Mouse (Mus musculus) heart, adult 8-10 months (tissue): ENCODE measurements around the gene Col25a1. TPM values are rescaled to one million over a fixed set of nuclear protein-coding genes. Genes with fewer than 3 reads are reported as not detected.

ENCODE experiments used
- DNase-seq: peaks from one replicate; pipeline ENCODE4 v3.0.0; 2022; ENCODE audit warnings: low spot score
- total RNA-seq, 4 experiments: library from RNA; stranded (reverse); gene quantifications; 2 replicates each; pipeline ENCODE4 v1.2.4; 2022

Gene Col25a1
- total RNA-seq, 4 experiments from 2014 or later: 0.20 to 0.34 (median 0.23) TPM

GRCm38 (mm10) chr3:130242647-130243296, 111.5 kb downstream of the Col25a1 start:
- DNase-seq: no peak

- DNase-seq: no peak
Observed at GRCm38 (mm10) chr3:130252355-130252754, 121.1 kb downstream of the Col25a1 start.

GRCm38 (mm10) chr3:130256059-130256458, 124.8 kb downstream of the Col25a1 start:
- no peak for DNase-seq

- no peak for DNase-seq
Observed at GRCm38 (mm10) chr3:130256610-130257009, 125.3 kb downstream of the Col25a1 start.

GRCm38 (mm10) chr3:130259670-130260069, 128.4 kb downstream of the Col25a1 start:
- no peak for DNase-seq

GRCm38 (mm10) chr3:130260316-130260715, 129.0 kb downstream of the Col25a1 start:
- no peak for DNase-seq

- DNase-seq: no peak
Observed at GRCm38 (mm10) chr3:130265104-130265503, 133.8 kb downstream of the Col25a1 start.

GRCm38 (mm10) chr3:130270509-130270908, 139.2 kb downstream of the Col25a1 start:
- no peak for DNase-seq

GRCm38 (mm10) chr3:130273949-130274348, 142.6 kb downstream of the Col25a1 start:
- DNase-seq: no peak

- no peak for DNase-seq
Observed at GRCm38 (mm10) chr3:130278298-130279050, 147.2 kb downstream of the Col25a1 start.

GRCm38 (mm10) chr3:130283011-130283760, 151.9 kb downstream of the Col25a1 start:
- DNase-seq: peak; percentile 6

- no peak for DNase-seq
Observed at GRCm38 (mm10) chr3:130288102-130288501, 156.8 kb downstream of the Col25a1 start.

- DNase-seq: no peak
Observed at GRCm38 (mm10) chr3:130288756-130289155, 157.5 kb downstream of the Col25a1 start.

GRCm38 (mm10) chr3:130289220-130289619, 157.9 kb downstream of the Col25a1 start:
- DNase-seq: no peak

GRCm38 (mm10) chr3:130290175-130290574, 158.9 kb downstream of the Col25a1 start:
- no peak for DNase-seq

GRCm38 (mm10) chr3:130290672-130291071, 159.4 kb downstream of the Col25a1 start:
- DNase-seq: no peak

- DNase-seq: no peak
Observed at GRCm38 (mm10) chr3:130291926-130292325, 160.6 kb downstream of the Col25a1 start.

- no peak for DNase-seq
Observed at GRCm38 (mm10) chr3:130300530-130300929, 169.2 kb downstream of the Col25a1 start.

GRCm38 (mm10) chr3:130303597-130303996, 172.3 kb downstream of the Col25a1 start:
- no peak for DNase-seq

- DNase-seq: no peak
Observed at GRCm38 (mm10) chr3:130304827-130305226, 173.5 kb downstream of the Col25a1 start.

GRCm38 (mm10) chr3:130305686-130306085, 174.4 kb downstream of the Col25a1 start:
- DNase-seq: no peak

GRCm38 (mm10) chr3:130309277-130309676, 178.0 kb downstream of the Col25a1 start:
- DNase-seq: no peak
